Mouse (Mus musculus) CD4-positive, CD25-positive, alpha-beta regulatory T cell, adult 4 months (primary cell): ENCODE results near the gene S1pr4. TPM values are rescaled to one million over a fixed set of nuclear protein-coding genes. Genes with fewer than 3 reads are reported as not detected.

Experiments
- ATAC-seq: one replicate; pipeline ENCODE4 v1.8.0; 2017
- polyA plus RNA-seq, 2 experiments: library from polyadenylated mRNA; unstranded; fragments of 100-300 nt; shearing (Covaris generic); gene quantifications; one replicate each; pipeline ENCODE4 v1.2.1; 2017

The S1pr4 gene
- polyA plus RNA-seq, 2 experiments from 2014 or later: 53.2 to 76.8 TPM

DNA sequence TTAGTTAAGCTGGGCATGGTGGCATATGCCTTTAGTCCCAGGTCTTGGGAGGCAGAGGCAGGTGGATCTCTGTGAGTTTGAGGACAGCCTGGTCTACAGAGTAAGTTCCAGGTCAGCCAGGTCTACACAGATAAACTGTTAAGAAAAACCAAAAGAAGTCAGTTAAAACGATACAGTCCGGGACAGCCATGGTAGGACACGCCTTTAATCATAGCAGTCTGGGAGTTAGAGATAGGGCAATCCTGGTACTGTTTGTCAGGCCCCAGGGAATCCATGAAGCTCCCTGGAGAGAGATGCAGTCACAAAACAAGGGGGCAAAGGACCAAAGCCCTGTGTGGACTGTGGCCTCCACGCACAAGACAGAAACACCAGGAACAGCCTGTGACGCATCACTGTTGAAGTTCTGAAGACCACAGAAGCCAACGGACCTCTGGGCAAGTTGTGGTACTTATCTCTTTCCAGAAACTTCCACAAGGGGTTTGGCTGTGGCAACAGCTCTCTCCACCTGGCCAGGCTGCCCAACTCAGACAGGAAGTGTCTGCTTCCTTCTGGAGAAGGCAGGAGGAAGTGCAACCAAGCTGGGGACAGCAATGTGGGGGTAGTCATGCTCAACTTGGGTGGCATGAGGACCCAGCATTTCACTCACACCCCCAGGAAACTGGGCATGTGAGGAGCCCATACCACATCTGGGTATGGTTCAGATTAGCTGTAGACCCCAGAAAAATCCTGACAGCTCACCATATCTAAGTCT lies 19.5 kb upstream of the S1pr4 start:
- no peak for ATAC-seq

- peak; percentile 93 for ATAC-seq
Observed at GRCm38 (mm10) chr10:81518546-81518945, 18.6 kb upstream of the S1pr4 start.

GRCm38 (mm10) chr10:81517227-81517626 lies 17.3 kb upstream of the S1pr4 start:
- no peak for ATAC-seq

DNA sequence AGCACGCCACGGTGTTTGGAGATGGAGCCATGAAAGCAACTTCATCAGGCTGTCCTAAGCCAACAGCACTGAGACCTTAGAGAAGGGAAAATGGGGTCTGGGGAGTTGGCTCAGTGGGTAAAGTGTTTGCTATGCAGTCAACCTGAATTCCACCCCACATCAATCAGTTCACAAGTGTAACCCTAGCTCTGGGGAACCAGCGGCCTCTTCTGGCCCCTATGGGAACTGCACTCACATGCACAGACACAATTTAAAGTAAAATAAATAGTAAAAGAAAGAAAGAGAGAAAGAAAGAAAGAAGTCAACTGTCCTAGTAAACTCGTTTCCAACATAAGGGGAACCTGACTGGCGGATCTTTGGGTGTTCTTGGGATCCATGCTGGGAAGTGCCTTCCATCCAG lies 13.9 kb upstream of the S1pr4 start:
- ATAC-seq: no peak

- peak; percentile 81 for ATAC-seq
Observed at GRCm38 (mm10) chr10:81510246-81510810, 10.4 kb upstream of the S1pr4 start.

DNA sequence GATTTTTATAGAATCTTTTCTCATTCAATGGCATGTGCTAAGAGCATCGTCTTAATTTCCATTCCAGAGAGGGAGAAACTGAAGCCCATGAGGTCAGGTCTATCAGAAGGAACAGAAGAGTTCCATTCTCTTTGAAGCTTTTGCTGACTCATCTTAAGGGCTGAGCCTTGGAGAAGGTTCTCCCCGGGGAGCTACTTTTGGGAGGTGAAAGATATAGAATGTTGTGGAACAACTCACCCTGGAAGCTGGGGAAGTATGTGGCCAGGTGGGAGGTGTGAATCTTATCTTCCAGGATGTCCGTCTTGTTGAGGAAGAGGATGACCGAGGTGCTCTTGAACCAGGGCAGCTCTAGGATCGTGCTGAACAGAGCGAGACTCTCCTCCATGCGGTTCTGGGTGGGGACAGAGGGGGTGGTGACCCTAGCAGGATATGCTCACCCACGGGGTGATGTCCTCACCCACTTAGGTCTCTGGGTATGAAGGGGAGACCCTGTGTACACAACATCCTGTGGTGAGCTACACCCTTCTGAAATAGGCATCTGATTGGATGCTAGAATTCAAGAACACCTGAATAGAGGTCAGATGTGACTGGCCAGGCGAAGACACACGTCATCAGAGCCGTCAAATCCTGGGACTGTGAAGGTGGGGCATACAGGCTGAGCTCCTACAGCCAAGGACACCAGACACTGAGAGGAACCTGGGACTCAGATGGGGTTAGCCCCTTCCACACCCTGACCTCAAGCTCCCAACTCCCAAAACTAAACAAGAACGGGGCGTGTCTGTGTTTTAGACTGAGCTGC lies 8.0 kb upstream of the S1pr4 start:
- peak; percentile 76 for ATAC-seq

- ATAC-seq: no peak
Observed at GRCm38 (mm10) chr10:81507095-81507494, 7.2 kb upstream of the S1pr4 start.

DNA sequence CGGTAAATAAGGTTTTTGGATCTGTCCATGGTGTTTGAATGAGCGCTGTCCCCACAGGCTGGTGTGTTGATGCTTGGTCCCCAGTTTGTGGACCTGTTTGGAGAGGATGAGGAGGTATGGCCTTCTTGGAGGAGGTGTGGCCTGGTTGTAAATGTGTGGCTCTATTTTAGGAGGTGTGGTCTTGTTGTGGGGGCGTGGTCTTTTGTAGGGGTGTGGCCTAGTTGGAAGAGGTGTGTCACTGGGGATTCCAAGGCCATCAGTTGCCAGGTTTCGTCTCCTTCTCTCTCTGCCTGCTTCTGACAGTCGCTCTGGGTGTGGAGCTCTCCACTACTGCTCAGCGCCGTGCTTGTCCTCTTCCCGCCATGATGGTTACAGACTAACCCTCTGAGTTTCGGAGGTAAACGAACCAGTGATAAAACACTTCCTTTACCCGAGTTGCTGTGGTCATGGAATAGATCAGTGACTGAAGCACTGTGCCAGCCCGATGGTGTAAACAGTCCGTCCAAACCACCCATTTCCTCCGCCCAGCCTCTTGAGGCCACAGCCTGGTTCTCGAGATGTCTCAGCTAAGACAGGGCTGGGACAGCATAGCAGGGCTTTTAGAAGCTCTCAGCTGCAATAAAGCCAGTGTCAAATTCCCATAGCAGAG lies 5.2 kb upstream of the S1pr4 start:
- ATAC-seq: no peak

DNA sequence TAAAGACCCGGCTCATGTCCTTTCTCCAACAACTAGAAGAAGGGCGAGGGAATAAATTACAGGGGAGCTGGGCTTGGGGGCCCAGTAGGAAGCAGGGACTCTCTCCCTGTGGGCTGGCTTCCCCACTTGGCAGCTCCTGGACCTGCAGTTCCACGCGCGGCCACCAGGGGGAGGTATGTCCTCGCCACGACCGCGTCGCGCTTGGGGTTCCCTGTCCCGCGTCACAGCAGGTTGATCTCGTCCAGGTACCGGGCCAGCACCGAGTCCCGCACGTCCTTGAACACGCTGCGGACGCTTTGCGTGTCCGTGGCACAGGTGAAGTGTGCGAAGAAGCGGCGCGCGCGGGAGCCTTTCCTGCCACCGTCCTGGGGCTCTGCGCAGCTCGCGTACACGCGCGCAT lies 2.7 kb upstream of the S1pr4 start:
- peak; percentile 42 for ATAC-seq

GRCm38 (mm10) chr10:81501863-81502262 lies 1.9 kb upstream of the S1pr4 start:
- no peak for ATAC-seq

DNA sequence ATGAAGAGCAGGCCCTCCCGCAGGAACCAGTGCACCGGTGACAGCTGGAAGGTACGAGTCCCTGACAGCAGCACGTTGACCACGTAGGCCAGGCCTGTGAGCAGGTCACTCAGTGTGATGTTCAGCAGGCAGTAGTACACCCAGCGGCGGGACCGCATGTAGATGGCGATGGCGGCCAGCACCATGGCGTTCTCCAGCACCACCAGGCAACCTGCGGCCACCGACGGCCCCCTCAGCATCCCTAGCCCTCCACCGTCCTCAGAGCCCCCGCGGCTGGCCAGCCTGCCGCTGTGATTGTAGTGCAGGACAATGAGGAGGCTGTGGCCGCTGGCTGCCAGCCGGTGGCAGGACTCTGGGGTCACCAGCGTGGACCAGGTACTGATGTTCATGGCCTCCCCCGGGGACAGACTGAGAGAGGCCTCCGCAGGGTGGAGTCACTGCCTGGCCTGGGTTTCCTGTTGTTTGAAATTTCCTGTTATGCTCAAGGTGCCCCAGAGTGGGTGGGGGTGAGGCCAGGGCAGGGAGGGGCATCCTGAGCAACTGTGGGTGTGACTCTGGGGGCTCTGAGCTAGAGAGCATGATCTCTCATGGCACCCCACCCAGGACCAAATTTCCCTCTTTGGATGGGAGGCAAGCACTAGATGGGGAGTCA lies 556 bp downstream of the S1pr4 start:
- peak; percentile 56 for ATAC-seq

GRCm38 (mm10) chr10:81498316-81499249 lies 1.3 kb downstream of the S1pr4 start:
- no peak for ATAC-seq

DNA sequence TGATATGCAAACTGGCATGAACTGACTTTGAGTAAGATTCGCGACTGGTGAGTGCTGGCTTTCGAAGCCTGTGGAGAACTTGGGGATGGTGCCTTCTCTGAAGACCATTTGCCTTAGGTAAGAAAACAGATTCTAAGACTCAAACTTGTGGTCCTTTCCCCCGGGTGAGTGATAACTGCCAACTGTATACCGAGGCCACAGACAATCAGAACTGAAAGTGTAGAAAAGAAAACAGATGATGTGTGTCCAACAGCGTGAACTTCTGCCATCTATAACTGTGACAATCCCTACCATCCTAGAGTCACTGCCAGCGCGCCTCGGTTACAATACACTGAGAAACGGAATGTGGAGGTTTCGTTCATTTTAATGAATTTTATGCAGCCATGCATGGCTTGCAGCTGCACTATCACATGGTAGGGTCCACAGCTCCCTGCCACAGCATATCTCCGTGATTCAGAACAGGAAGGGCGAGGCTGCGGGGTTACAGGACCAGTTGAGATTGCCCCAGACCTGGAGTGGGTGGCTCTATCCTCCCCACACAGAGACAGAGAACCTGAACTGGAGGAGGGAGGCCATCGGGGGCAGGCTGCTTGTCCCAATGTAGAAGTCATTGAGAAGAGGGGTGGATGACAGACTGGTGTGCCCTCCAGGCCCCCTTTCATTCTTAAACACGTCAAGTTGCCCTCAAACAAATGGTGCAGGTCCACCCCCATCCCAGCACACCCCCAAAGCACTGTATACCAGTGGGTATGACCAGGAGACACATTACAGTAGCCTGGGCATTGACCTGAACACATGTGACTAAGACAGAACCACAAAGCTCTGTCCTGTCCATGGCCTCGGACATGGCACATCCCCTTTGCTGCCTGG lies 2.3 kb downstream of the S1pr4 start:
- no peak for ATAC-seq

- no peak for ATAC-seq
Observed at GRCm38 (mm10) chr10:81496969-81497368, 3.0 kb downstream of the S1pr4 start.

DNA sequence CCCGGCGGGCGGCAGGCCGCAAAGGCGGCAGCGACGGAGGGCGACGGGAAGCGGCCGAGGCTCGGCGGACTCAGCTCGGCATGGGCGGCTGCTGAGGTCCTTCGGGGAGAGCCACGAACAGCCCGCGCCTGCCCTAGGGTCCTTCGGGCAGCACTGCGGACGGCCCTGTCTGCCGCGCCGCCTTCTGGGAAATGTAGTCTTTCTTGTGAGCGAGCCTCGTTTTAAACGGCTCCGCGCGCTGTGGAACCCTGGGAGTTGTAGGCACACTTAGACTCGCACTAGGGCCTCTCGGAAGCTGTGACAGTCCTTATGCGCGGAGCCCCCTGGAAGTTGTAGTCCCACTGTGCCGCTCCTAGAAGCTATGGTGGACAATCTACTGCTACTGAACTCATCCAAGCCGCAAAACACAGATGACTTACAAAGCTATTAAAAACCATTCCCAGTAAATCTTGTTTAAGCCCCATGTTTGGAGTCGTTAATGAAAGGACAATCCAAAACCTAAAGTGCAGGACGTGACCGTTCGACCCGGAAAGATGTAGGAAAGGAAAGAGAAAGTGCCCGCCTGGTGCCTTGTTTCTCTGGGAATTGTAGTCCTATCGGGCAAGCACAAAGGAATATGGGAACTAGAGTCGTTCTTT lies 3.5 kb downstream of the S1pr4 start, which contains the start of gene Ncln:
Ncln (minus strand) TSS at position 129 of the 638 bp plus-strand sequence.
- peak; percentile 90 for ATAC-seq

DNA sequence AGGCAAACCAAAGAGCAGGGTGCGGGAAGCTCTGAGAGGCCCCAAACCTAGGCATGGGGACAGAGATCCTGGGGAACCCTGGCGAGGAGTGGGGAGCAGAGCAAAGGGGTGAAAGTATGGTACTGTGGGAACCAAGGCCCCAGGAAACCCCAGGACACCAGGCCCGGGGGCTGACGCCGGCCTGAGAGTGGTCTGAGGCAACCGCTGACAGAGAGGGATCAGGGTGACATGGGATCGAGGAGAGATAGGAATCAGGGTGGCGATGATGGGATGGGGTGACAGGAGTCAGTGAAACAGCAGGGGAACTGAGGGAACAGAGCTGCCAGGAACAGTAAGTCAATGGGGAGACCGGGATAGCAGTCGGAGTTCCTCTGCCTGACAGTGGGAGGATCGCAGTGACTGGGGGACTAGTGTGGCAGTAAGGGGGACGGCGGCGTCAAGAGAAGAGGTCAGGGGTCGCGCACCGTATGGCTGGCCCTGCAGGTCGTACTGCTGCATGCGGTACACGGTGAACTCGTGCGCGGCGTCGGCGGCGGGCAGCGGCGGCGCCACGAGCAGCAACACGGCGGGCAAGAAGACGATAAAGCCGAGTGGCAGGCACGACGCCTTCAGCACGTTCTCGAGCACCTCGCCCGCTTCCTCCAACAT lies 4.2 kb downstream of the S1pr4 start:
- ATAC-seq: no peak

DNA sequence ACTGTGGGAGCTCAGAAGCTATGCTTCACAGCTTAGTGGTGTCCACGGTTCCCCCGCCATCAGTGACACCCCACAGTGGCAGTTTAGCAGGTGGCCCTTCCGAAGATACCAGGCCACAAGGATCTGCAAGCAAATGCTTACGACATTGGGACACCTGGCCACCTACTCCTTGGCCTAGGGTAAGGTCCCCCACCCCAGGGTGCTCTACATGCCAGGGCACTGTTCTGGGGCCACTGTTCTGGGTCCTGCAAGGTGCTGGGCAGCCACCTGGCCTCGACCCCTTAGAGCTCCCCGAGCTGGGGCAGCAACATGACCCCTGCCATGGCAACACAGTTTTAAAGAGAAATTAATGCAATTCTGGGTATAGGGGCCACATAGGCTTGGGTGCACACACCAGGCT lies 4.8 kb downstream of the S1pr4 start:
- no peak for ATAC-seq

- ATAC-seq: no peak
Observed at GRCm38 (mm10) chr10:81494260-81495041, 5.5 kb downstream of the S1pr4 start.
